9 mouse cellular contexts compared by ENCODE assay signal in the genomic region with DNA sequence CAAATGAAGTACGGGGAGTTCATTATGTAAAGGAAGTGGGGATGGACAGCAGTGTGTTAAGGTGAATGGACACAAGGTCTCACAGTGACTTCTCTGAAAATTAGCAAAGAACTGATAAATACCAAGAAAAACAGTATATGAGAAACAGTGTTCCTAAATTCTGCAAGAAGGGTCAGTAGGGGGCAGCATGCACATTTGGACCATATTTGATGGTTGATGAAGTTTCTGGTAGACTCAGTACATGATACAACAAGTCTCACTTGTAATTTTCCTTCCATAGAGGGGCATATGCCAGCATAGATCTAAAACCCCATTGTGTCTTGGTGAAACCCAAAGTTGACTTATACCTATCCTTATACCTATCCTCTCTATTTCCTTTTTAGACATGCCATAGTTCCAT.
DNase-seq lines count a peak whose midpoint lies in the region; ATAC-seq and TF ChIP-seq lines count a peak whose summit lies in the region.
"Had no signal": no experiment of that assay in that cellular context is flagged by ENCODE, and none has a peak within 500 bp of the region (broad histone marks: within the 10 kb centered on the region; RNA-seq: fewer than 3 reads in every experiment).

No protein-coding gene starts in this region.

- no peak overlapping the region for H3K27ac ChIP-seq in kidney, adult 2 months (ENCODE audit: insufficient read depth, low read depth, low read length)
- H3K27ac ChIP-seq in kidney, embryonic 16.5 days (ENCODE audit: low read length): no peak overlapping the region
- no peak overlapping the region for H3K27ac ChIP-seq in heart, embryonic 11.5 days (ENCODE audit: low read depth, low read length)
- H3K27ac ChIP-seq: hindbrain, embryonic 15.5 days; midbrain, embryonic 12.5 days had no signal

- TF ChIP-seq CTCF in kidney, adult 2 months (conservative IDR thresholded peaks at IDR 0.05; ENCODE audit: insufficient read depth, insufficient read length, low read depth, low read length): no peak
- peak; percentile 19; the same call in 1 of the 2 replicates for TF ChIP-seq CTCF in E14TG2a.4 (conservative IDR thresholded peaks at IDR 0.05; ENCODE audit: low read length)

- DNase-seq in kidney, adult 2 months: peak; percentile 40
- peak; percentile 6 for DNase-seq in ZHBTc4 (ENCODE audit: low read depth, low spot score)
- DNase-seq in kidney, postnatal 10 days: peak; percentile 46
- DNase-seq in natural killer cell, adult 2 months (ENCODE audit: low spot score in 2 of 2): no peak

- H3K4me2 ChIP-seq in kidney, embryonic 16.5 days (replicated peaks; ENCODE audit: low read depth, low read length): no peak overlapping the region
- no peak overlapping the region for H3K4me2 ChIP-seq in heart, embryonic 11.5 days
- H3K4me2 ChIP-seq: hindbrain, embryonic 15.5 days; midbrain, embryonic 12.5 days had no signal

- no peaks in the 10 kb centered on the region for H3K36me3 ChIP-seq in kidney, adult 2 months (ENCODE audit: control insufficient read depth, insufficient read depth, low read length)
- no peaks in the 10 kb centered on the region for H3K36me3 ChIP-seq in kidney, embryonic 16.5 days (ENCODE audit: insufficient read depth, low read length)
- H3K36me3 ChIP-seq in E14TG2a.4 (ENCODE audit: insufficient read depth, low read length): no peaks in the 10 kb centered on the region
- no peaks in the 10 kb centered on the region for H3K36me3 ChIP-seq in heart, embryonic 11.5 days (ENCODE audit: control insufficient read depth, insufficient read depth, low read length)
- H3K36me3 ChIP-seq: hindbrain, embryonic 15.5 days; midbrain, embryonic 12.5 days had no signal

- H3K9ac ChIP-seq in kidney, embryonic 16.5 days (replicated peaks; ENCODE audit: low read length): no peak overlapping the region
- H3K9ac ChIP-seq in heart, embryonic 11.5 days (ENCODE audit: low read depth, low read length): no peak overlapping the region
- H3K9ac ChIP-seq: hindbrain, embryonic 15.5 days; midbrain, embryonic 12.5 days had no signal

- H3K4me3 ChIP-seq in kidney, adult 2 months (ENCODE audit: insufficient read depth, low read depth, low read length): no peak overlapping the region
- no peak overlapping the region for H3K4me3 ChIP-seq in kidney, embryonic 16.5 days (ENCODE audit: low read length)
- H3K4me3 ChIP-seq in E14TG2a.4 (replicated peaks; ENCODE audit: low read length): no peak overlapping the region
- no peak overlapping the region for H3K4me3 ChIP-seq in heart, embryonic 11.5 days (ENCODE audit: low read depth, low read length)
- H3K4me3 ChIP-seq: hindbrain, embryonic 15.5 days; midbrain, embryonic 12.5 days had no signal

- H3K4me1 ChIP-seq in kidney, adult 2 months (ENCODE audit: control insufficient read depth, insufficient read depth, low read length): no peaks in the 10 kb centered on the region
- H3K4me1 ChIP-seq in kidney, embryonic 16.5 days (ENCODE audit: insufficient read depth, low read length): no peaks in the 10 kb centered on the region
- no peaks in the 10 kb centered on the region for H3K4me1 ChIP-seq in E14TG2a.4 (replicated peaks; ENCODE audit: low read depth, low read length)
- H3K4me1 ChIP-seq in heart, embryonic 11.5 days (ENCODE audit: control insufficient read depth, insufficient read depth, low read length): no peaks in the 10 kb centered on the region
- H3K4me1 ChIP-seq: midbrain, embryonic 12.5 days had no signal

- no peaks in the 10 kb centered on the region for H3K27me3 ChIP-seq in kidney, adult 2 months (replicated peaks; ENCODE audit: control insufficient read depth, insufficient read depth, low read length)
- no peaks in the 10 kb centered on the region for H3K27me3 ChIP-seq in kidney, embryonic 16.5 days (ENCODE audit: insufficient read depth, low read length)
- no peaks in the 10 kb centered on the region for H3K27me3 ChIP-seq in E14TG2a.4 (ENCODE audit: insufficient read depth, low read length)
- H3K27me3 ChIP-seq in heart, embryonic 11.5 days (ENCODE audit: control insufficient read depth, insufficient read depth, low read length): no peaks in the 10 kb centered on the region
- H3K27me3 ChIP-seq: midbrain, embryonic 12.5 days had no signal

- H3K9me3 ChIP-seq in kidney, embryonic 16.5 days (ENCODE audit: low read length): no peaks in the 10 kb centered on the region
- H3K9me3 ChIP-seq in E14TG2a.4 (ENCODE audit: low read length): no peaks in the 10 kb centered on the region
- H3K9me3 ChIP-seq in heart, embryonic 11.5 days (replicated peaks; ENCODE audit: control insufficient read depth, low read length): no peaks in the 10 kb centered on the region
- H3K9me3 ChIP-seq: hindbrain, embryonic 15.5 days; midbrain, embryonic 12.5 days had no signal

- ATAC-seq in kidney, embryonic 16.5 days (ENCODE audit: low FRiP score, low TSS enrichment): no peak
- no peak for ATAC-seq in heart, embryonic 11.5 days (replicated peaks; ENCODE audit: insufficient number of reproducible peaks, low FRiP score, low TSS enrichment)

- 67% methylated on average over 1 of the region's 1 CpGs for WGBS in kidney, adult 2 months
- 68% methylated on average over 1 of the region's 1 CpGs for WGBS in kidney, embryonic 16.5 days
- WGBS in heart, embryonic 11.5 days (ENCODE audit: insufficient replicate concordance): 63% methylated on average over 1 of the region's 1 CpGs

- TF ChIP-seq POLR2A in kidney, adult 2 months (IDR thresholded peaks at IDR 0.05; ENCODE audit: low read depth, low read length): no peak

Comparison
In these comparisons a context has a peak if more than half of its experiments do, and no peak if none do; other contexts are left out.
1. DNase-seq: peak in kidney, adult 2 months (single experiment), ZHBTc4 (single experiment) and kidney, postnatal 10 days (single experiment); none in natural killer cell, adult 2 months (0 of 2).